ENCODE assay signal across 19 mouse cellular contexts in genomic region chr14:107033807-107034206, GRCm38 (mm10).
DNase-seq lines count a peak whose midpoint lies in the region; ATAC-seq and TF ChIP-seq lines count a peak whose summit lies in the region.
"Had no signal": no experiment of that assay in that cellular context is flagged by ENCODE, and none has a peak within 500 bp of the region (broad histone marks: within the 10 kb centered on the region; RNA-seq: fewer than 3 reads in every experiment).

No protein-coding gene starts in this region.

- H3K9ac ChIP-seq in kidney, embryonic 14.5 days (ENCODE audit: low read depth, low read length), result no peak overlapping the region
- no peak overlapping the region for H3K9ac ChIP-seq in stomach, postnatal 0 days (ENCODE audit: low read length)
- H3K9ac ChIP-seq: embryonic facial prominence, embryonic 13.5 days; forebrain, embryonic 13.5 days; forebrain, postnatal 0 days; heart, embryonic 13.5 days had no signal

- no peak for TF ChIP-seq CTCF in kidney, adult 2 months (conservative IDR thresholded peaks at IDR 0.05; ENCODE audit: insufficient read depth, insufficient read length, low read depth, low read length)
- no peak for TF ChIP-seq CTCF in embryonic fibroblast, embryonic 13.5 days (IDR thresholded peaks at IDR 0.05; ENCODE audit: borderline replicate concordance, insufficient read depth, low read length)
- TF ChIP-seq CTCF in stomach, postnatal 0 days (IDR thresholded peaks at IDR 0.05; ENCODE audit: low read depth), result no peak

- H3K27ac ChIP-seq in kidney, adult 2 months (ENCODE audit: insufficient read depth, low read depth, low read length), result peak overlapping the region; percentile 94
- no peak overlapping the region for H3K27ac ChIP-seq in kidney, embryonic 14.5 days (ENCODE audit: low read depth, low read length)
- peak overlapping the region; percentile 26; the same call in 1 of the 2 replicates for H3K27ac ChIP-seq in embryonic fibroblast, embryonic 13.5 days (ENCODE audit: insufficient read depth, low read length)
- no peak overlapping the region for H3K27ac ChIP-seq in stomach, postnatal 0 days (replicated peaks)
- H3K27ac ChIP-seq: embryonic facial prominence, embryonic 13.5 days; forebrain, embryonic 13.5 days; heart, embryonic 13.5 days had no signal

- H3K27me3 ChIP-seq in kidney, adult 2 months (replicated peaks; ENCODE audit: control insufficient read depth, insufficient read depth, low read length), result no peaks in the 10 kb centered on the region
- H3K27me3 ChIP-seq in kidney, embryonic 14.5 days (ENCODE audit: control insufficient read depth, insufficient read depth, low read length), result no peaks in the 10 kb centered on the region
- H3K27me3 ChIP-seq in stomach, postnatal 0 days (ENCODE audit: control insufficient read depth, insufficient read depth, low read length), result no peaks in the 10 kb centered on the region
- H3K27me3 ChIP-seq: CH12.LX; embryonic facial prominence, embryonic 13.5 days; forebrain, embryonic 13.5 days; heart, embryonic 13.5 days; Patski had no signal

- TF ChIP-seq POLR2A in kidney, adult 2 months (IDR thresholded peaks at IDR 0.05; ENCODE audit: low read depth, low read length), result no peak
- TF ChIP-seq POLR2A in embryonic fibroblast, embryonic 13.5 days (IDR thresholded peaks at IDR 0.05; ENCODE audit: low read depth, low read length), result no peak

- TF ChIP-seq EP300 in stomach, postnatal 0 days (optimal IDR thresholded peaks at IDR 0.05), result no peak

- peaks cover 3% of the 10 kb centered on the region; the same call in 1 of the 2 replicates for H3K4me1 ChIP-seq in kidney, adult 2 months (ENCODE audit: control insufficient read depth, insufficient read depth, low read length)
- no peaks in the 10 kb centered on the region for H3K4me1 ChIP-seq in kidney, embryonic 14.5 days (ENCODE audit: control insufficient read depth, insufficient read depth, low read length)
- no peaks in the 10 kb centered on the region for H3K4me1 ChIP-seq in embryonic fibroblast, embryonic 13.5 days (ENCODE audit: control insufficient read depth, insufficient read depth, low read length)
- H3K4me1 ChIP-seq in stomach, postnatal 0 days (replicated peaks; ENCODE audit: control insufficient read depth, insufficient read depth), result no peaks in the 10 kb centered on the region
- H3K4me1 ChIP-seq: embryonic facial prominence, embryonic 13.5 days; forebrain, embryonic 13.5 days; heart, embryonic 13.5 days had no signal

- H3K4me3 ChIP-seq in kidney, adult 2 months (ENCODE audit: insufficient read depth, low read depth, low read length), result no peak overlapping the region
- H3K4me3 ChIP-seq in kidney, embryonic 14.5 days (ENCODE audit: low read length), result no peak overlapping the region
- no peak overlapping the region for H3K4me3 ChIP-seq in embryonic fibroblast, embryonic 13.5 days (ENCODE audit: insufficient read depth, low read length)
- no peak overlapping the region for H3K4me3 ChIP-seq in stomach, postnatal 0 days (ENCODE audit: low read depth, low read length)
- H3K4me3 ChIP-seq: embryonic facial prominence, embryonic 13.5 days; forebrain, embryonic 13.5 days; heart, embryonic 13.5 days had no signal

- no peaks in the 10 kb centered on the region for H3K36me3 ChIP-seq in kidney, adult 2 months (ENCODE audit: control insufficient read depth, insufficient read depth, low read length)
- no peaks in the 10 kb centered on the region for H3K36me3 ChIP-seq in kidney, embryonic 14.5 days (ENCODE audit: control insufficient read depth, insufficient read depth, low read length)
- H3K36me3 ChIP-seq in stomach, postnatal 0 days (ENCODE audit: control insufficient read depth, insufficient read depth, low read length), result no peaks in the 10 kb centered on the region
- H3K36me3 ChIP-seq: embryonic facial prominence, embryonic 13.5 days; heart, embryonic 13.5 days had no signal

- WGBS in kidney, adult 2 months, result 54% methylated on average over 2 of the region's 2 CpGs
- 91% methylated on average over 2 of the region's 2 CpGs for WGBS in kidney, embryonic 14.5 days
- 73% methylated on average over 2 of the region's 2 CpGs for WGBS in stomach, postnatal 0 days

- no peak for ATAC-seq in kidney, embryonic 14.5 days (ENCODE audit: low FRiP score, low TSS enrichment)
- ATAC-seq in stomach, postnatal 0 days (ENCODE audit: low FRiP score, low TSS enrichment), result peak; percentile 71
- ATAC-seq: activated CD4-positive, CD25-positive, alpha-beta regulatory T cell, adult 4 months; forebrain, embryonic 13.5 days; forebrain, postnatal 0 days; Patski had no signal

- no peak overlapping the region for H3K4me2 ChIP-seq in kidney, embryonic 14.5 days (replicated peaks; ENCODE audit: low read depth, low read length)
- H3K4me2 ChIP-seq in stomach, postnatal 0 days (replicated peaks; ENCODE audit: low read depth), result no peak overlapping the region
- H3K4me2 ChIP-seq: embryonic facial prominence, embryonic 13.5 days; forebrain, embryonic 13.5 days; heart, embryonic 13.5 days had no signal

- H3K9me3 ChIP-seq in kidney, embryonic 14.5 days (ENCODE audit: control insufficient read depth, low read length), result no peaks in the 10 kb centered on the region
- H3K9me3 ChIP-seq in stomach, postnatal 0 days (ENCODE audit: control insufficient read depth, low read length), result no peaks in the 10 kb centered on the region
- H3K9me3 ChIP-seq: embryonic facial prominence, embryonic 13.5 days; forebrain, embryonic 13.5 days; heart, embryonic 13.5 days had no signal

- DNase-seq in kidney, adult 2 months, result peak; percentile 53
- peak; percentile 6 for DNase-seq in kidney, postnatal 14 days
- no peak for DNase-seq in kidney, postnatal 4 days
- no peak for DNase-seq in stomach, postnatal 0 days (ENCODE audit: low spot score)
- DNase-seq: adrenal gland, postnatal 14 days; cerebellum, adult 11-12 months; cerebellum, adult 9-10 months; cerebellum, postnatal 25 days; forebrain, postnatal 0 days; gastrocnemius, postnatal 14 days; heart, postnatal 36 days had no signal

Comparison
In these comparisons a context has a peak if more than half of its experiments do, and no peak if none do; other contexts are left out.
1. DNase-seq: peak in kidney, adult 2 months (single experiment) and kidney, postnatal 14 days (single experiment); none in kidney, postnatal 4 days (0 of 2) and stomach, postnatal 0 days (single experiment).
2. H3K27ac ChIP-seq: peak in kidney, adult 2 months (single experiment) and embryonic fibroblast, embryonic 13.5 days (single experiment); none in kidney, embryonic 14.5 days (single experiment) and stomach, postnatal 0 days (single experiment).